Mouse (Mus musculus) liver, adult (tissue): ENCODE measurements around the gene Lrrc15.

Experiments used
- GATA4 ChIP-seq: IDR thresholded peaks from 2 replicates; pipeline ENCODE4 v1.6.1; 2014; ENCODE audit warnings: mild to moderate bottlenecking, low read length; ENCODE audit not compliant: insufficient replicate concordance

Gene Lrrc15

GRCm38 (mm10) chr16:30296601-30297275, 13.7 kb upstream of the Lrrc15 start:
- no peak for TF ChIP-seq GATA4

- no peak for TF ChIP-seq GATA4
Observed at GRCm38 (mm10) chr16:30295106-30295505, 12.1 kb upstream of the Lrrc15 start.

GRCm38 (mm10) chr16:30290436-30290835, 7.4 kb upstream of the Lrrc15 start:
- TF ChIP-seq GATA4, result no peak

- TF ChIP-seq GATA4, result no peak
Observed at GRCm38 (mm10) chr16:30285701-30286100, 2.6 kb upstream of the Lrrc15 start.

GRCm38 (mm10) chr16:30283743-30284337, 784 bp upstream of the Lrrc15 start:
- TF ChIP-seq GATA4, result no peak

- TF ChIP-seq GATA4, result no peak
Observed at GRCm38 (mm10) chr16:30280676-30281297, 2.3 kb downstream of the Lrrc15 start.

GRCm38 (mm10) chr16:30278406-30278805, 4.7 kb downstream of the Lrrc15 start:
- no peak for TF ChIP-seq GATA4

- TF ChIP-seq GATA4, result no peak
Observed at GRCm38 (mm10) chr16:30275558-30276340, 7.3 kb downstream of the Lrrc15 start.

- no peak for TF ChIP-seq GATA4
Observed at GRCm38 (mm10) chr16:30273065-30273464, 10.0 kb downstream of the Lrrc15 start.

- no peak for TF ChIP-seq GATA4
Observed at GRCm38 (mm10) chr16:30271941-30272595, 11.0 kb downstream of the Lrrc15 start.

GRCm38 (mm10) chr16:30271223-30271761, 11.8 kb downstream of the Lrrc15 start:
- no peak for TF ChIP-seq GATA4

- TF ChIP-seq GATA4, result no peak
Observed at GRCm38 (mm10) chr16:30267359-30267758, 15.7 kb downstream of the Lrrc15 start, which contains the start of gene Cpn2. Gene Cpn2, minus strand, starts transcription at chr16:30267499.

GRCm38 (mm10) chr16:30266561-30266960, 16.5 kb downstream of the Lrrc15 start:
- TF ChIP-seq GATA4, result no peak

GRCm38 (mm10) chr16:30265611-30266010, 17.4 kb downstream of the Lrrc15 start:
- TF ChIP-seq GATA4, result no peak

- no peak for TF ChIP-seq GATA4
Observed at GRCm38 (mm10) chr16:30263156-30263555, 19.9 kb downstream of the Lrrc15 start.
